In the genomic region with DNA sequence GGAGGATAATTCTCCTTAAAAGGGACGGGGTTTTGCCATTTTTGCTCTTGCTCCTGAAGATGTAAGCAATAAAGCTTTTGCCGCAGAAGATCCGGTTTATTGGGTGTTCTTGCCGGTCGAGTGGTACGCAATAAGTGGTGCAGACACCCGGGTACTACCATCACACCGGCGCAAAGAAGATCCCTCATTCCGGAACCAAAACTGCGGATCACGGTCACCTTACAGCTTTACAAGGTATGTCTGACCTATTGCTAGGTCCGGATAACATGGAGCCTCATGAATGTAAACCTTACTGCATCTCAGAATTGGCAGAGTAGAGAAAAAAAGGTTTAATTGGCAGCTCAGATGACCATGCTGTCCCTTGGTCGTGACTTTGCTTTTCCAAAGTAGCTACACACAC, we compare ENCODE assay signal across 23 mouse cellular contexts.
"Had no signal": no experiment of that assay in that cellular context is flagged by ENCODE, and none has a peak within 500 bp of the region (broad histone marks: within the 10 kb centered on the region; RNA-seq: fewer than 3 reads in every experiment).

No protein-coding gene starts in this region.

- DNase-seq: cerebellum, adult 9-10 months; cerebellum, adult 9-11 months; cerebellum, postnatal 10 days; cerebellum, postnatal 14 days; cerebellum, postnatal 25 days; cerebellum, postnatal 36 days; embryo, embryonic 11 days; forebrain, postnatal 0 days; gastrocnemius, adult 2 months; gastrocnemius, postnatal 10 days; gastrocnemius, postnatal 14 days; gastrocnemius, postnatal 25 days; heart, adult 18-20 months; heart, adult 2 months had no signal

- H3K27ac ChIP-seq: embryonic facial prominence, embryonic 10.5 days; embryonic facial prominence, embryonic 12.5 days; embryonic facial prominence, embryonic 13.5 days; embryonic facial prominence, embryonic 15.5 days; forebrain, embryonic 10.5 days; forebrain, embryonic 12.5 days; forebrain, embryonic 13.5 days; forebrain, embryonic 15.5 days; gastrocnemius, adult 2 months; heart, adult 2 months had no signal

- H3K36me3 ChIP-seq: embryonic facial prominence, embryonic 10.5 days; embryonic facial prominence, embryonic 12.5 days; embryonic facial prominence, embryonic 13.5 days; embryonic facial prominence, embryonic 15.5 days; forebrain, embryonic 10.5 days; forebrain, embryonic 12.5 days; forebrain, embryonic 15.5 days had no signal

- H3K4me3 ChIP-seq: embryonic facial prominence, embryonic 10.5 days; embryonic facial prominence, embryonic 12.5 days; embryonic facial prominence, embryonic 13.5 days; embryonic facial prominence, embryonic 15.5 days; erythroblast, embryonic 14.5 days; forebrain, embryonic 10.5 days; forebrain, embryonic 12.5 days; forebrain, embryonic 13.5 days; forebrain, embryonic 15.5 days; gastrocnemius, adult 2 months; heart, adult 2 months had no signal

- H3K9me3 ChIP-seq: embryonic facial prominence, embryonic 12.5 days; embryonic facial prominence, embryonic 13.5 days; embryonic facial prominence, embryonic 15.5 days; forebrain, embryonic 10.5 days; forebrain, embryonic 12.5 days; forebrain, embryonic 13.5 days; forebrain, embryonic 15.5 days had no signal

- H3K27me3 ChIP-seq: embryonic facial prominence, embryonic 12.5 days; embryonic facial prominence, embryonic 13.5 days; embryonic facial prominence, embryonic 15.5 days; forebrain, embryonic 12.5 days; forebrain, embryonic 13.5 days; forebrain, embryonic 15.5 days had no signal

- H3K4me1 ChIP-seq: embryonic facial prominence, embryonic 10.5 days; embryonic facial prominence, embryonic 12.5 days; embryonic facial prominence, embryonic 13.5 days; embryonic facial prominence, embryonic 15.5 days; forebrain, embryonic 10.5 days; forebrain, embryonic 12.5 days; forebrain, embryonic 13.5 days; forebrain, embryonic 15.5 days had no signal
